Mouse (Mus musculus) kidney, adult 2 months (tissue): ENCODE results near the gene Lyz2.

Experiments used
- CTCF ChIP-seq: fragments of 200-500 bp; conservative IDR thresholded peaks from 2 replicates; pipeline ENCODE4 v1.5.1; 2011; ENCODE audit warnings: low read depth, mild to moderate bottlenecking, control low read depth, low read length, moderate library complexity, mixed read lengths; ENCODE audit not compliant: insufficient read depth, insufficient read length
- POLR2A ChIP-seq: fragments of 200-500 bp; IDR thresholded peaks from one replicate; pipeline ENCODE4 v1.6.1; 2011; ENCODE audit warnings: low read depth, low read length, control low read depth

- TF ChIP-seq CTCF (no peak), POLR2A (no peak)
Observed at GRCm38 (mm10) chr10:117275681-117276369, 6.3 kb downstream of the Lyz2 start.
